Mouse (Mus musculus) hindlimb bud, embryonic 11.5 days (tissue): ENCODE data around the gene Amotl1.

ENCODE experiments used
- DNase-seq: peaks from one replicate; pipeline ENCODE4 v3.0.0-alpha.2; 2012; ENCODE audit warnings: low read depth, low spot score; ENCODE audit errors: extremely low spot score

Gene Amotl1

DNA sequence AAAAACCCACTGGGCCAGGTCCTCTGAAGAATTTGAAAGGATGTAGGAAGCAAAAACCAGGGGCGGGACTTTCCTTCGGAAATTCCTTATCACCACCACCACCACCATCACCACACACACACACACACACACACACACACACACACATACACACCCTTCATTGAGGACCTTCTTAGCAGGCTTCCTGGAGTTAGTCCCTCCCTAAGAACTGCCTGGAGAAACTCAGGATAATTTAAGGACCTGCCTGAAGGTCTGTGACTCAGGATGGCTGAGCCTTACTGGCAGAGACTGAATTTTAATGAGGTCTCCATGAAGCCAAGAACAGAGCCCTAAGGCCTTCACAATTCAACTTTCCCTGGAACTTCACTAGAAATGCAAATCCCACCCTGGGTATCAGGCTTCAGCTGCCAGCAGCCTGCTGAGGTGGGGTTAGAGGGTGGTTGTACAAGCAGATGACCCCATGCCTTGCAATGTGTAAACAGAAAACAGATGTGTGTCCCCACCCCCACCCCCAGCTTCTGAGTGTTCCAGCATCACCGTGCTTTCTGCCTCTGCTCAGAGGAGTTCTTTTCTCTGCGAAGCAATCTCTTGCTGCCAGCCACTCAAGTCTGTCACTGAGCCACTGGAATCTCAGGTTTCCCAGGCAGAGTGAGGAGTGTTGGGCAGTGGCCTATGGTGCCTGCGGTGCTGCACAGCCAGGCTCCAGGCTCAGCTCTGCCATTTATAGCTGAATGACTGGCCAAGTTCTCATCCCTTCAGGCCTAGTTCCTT is 2.4 kb downstream of the Amotl1 start:
- peak; percentile 79 for DNase-seq

GRCm38 (mm10) chr9:14641310-14642067 is 3.4 kb downstream of the Amotl1 start:
- DNase-seq: no peak

DNA sequence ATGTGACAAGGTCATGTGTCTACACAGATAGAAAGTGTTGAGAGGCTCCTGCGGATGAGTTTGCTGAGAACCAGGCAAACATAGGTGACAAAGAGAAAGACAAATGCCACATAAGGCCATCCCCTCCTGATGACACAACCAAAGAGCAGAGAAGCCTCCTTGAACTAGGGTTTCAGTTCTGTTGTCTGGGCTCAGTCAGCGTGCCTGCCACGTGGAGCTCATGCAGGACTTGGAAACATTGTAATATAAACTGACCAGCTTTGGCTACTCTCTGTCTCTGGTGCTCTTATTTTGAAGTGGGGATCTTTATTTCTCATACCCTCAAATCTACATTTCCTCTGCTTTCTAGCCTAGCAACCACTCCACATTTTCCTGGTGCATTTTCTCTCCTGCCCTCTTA is 8.6 kb downstream of the Amotl1 start:
- no peak for DNase-seq

- DNase-seq: no peak
Observed at GRCm38 (mm10) chr9:14635551-14635950, 9.3 kb downstream of the Amotl1 start.

- DNase-seq: no peak
Observed at GRCm38 (mm10) chr9:14634155-14634554, 10.7 kb downstream of the Amotl1 start.

GRCm38 (mm10) chr9:14632365-14633163 is 12.3 kb downstream of the Amotl1 start:
- no peak for DNase-seq

DNA sequence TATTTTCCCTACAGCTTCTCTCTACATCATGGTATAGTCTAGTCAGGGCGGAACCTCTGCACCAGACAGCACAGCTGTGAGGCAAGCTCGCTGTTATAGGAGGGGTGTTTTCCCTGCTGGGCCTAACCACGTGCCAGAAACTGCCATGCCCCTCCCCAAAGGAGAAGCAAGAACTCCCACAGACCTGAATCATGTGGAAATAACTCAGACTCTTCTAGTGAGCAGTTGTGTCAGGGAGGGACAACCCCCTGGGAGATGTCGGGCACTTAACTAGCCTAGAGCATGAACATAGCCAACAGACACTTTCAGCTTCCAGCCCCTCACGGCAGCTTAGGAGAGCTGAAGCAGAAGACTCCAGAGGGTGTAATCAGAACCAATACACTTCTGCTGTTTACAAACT is 13.1 kb downstream of the Amotl1 start:
- DNase-seq: no peak

- no peak for DNase-seq
Observed at GRCm38 (mm10) chr9:14627525-14627924, 17.3 kb downstream of the Amotl1 start.

GRCm38 (mm10) chr9:14625961-14626360 is 18.9 kb downstream of the Amotl1 start:
- DNase-seq: no peak

DNA sequence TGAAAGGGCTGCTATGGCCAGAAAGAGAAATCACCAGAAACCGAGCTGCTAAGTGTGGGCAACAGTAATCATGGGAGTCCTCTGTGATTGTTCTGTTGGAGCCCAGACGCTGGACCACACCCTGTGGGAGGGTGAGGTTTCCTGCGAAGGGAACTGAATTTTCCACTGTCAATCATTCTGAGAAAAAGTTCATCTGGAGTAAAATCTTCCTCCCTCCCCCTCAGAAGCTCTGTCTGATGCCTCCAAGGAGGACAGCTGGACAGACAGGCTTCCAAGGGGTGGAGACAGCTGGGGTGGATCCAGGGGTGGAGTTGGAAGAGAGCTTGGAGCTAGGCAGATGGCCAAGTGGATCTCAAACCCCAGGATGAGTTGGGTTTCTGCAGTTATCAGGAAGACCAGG is 19.8 kb downstream of the Amotl1 start:
- no peak for DNase-seq

GRCm38 (mm10) chr9:14623928-14624327 is 20.9 kb downstream of the Amotl1 start:
- no peak for DNase-seq

GRCm38 (mm10) chr9:14623250-14623649 is 21.6 kb downstream of the Amotl1 start:
- DNase-seq: no peak

DNA sequence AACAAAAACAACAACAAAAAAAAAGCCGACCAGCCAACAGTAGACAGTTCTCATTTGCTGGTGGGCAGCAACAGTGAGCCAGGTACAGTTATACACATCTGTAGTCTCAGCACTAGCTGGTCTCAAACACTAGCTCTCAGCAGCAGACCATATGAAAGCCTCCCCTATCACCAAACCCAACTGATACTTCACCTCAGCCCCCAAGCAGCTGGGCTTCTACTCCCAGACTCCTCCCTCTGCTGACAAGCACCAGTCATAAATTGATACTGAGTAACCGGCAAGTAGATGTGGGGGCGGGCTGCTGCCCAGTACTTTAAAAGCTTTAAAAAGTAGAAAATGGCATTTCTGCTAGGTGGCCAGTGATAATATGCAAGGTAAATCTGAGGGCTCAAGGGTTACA is 22.0 kb downstream of the Amotl1 start:
- no peak for DNase-seq

DNA sequence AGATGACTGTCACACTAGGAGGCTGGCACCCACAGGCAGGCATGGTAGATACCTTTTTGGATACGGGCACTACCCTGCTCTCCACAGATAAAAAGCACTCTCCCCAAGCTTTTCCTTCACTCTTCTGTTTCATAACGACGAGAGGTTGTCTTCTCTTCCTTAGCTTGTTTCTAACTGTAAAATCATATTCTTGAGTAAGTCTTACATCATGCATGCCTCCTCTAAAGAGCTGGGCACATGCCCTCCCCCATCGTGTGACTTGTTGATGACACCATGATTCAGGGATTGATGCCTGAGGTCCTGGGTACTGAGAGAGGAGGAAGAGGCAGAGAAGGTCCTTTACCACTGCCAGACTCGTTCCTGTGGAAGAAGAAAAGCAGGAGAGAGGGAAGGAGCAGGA is 24.7 kb downstream of the Amotl1 start:
- no peak for DNase-seq

- no peak for DNase-seq
Observed at GRCm38 (mm10) chr9:14614931-14615880, 29.6 kb downstream of the Amotl1 start.

GRCm38 (mm10) chr9:14614205-14614930 is 30.5 kb downstream of the Amotl1 start:
- no peak for DNase-seq

GRCm38 (mm10) chr9:14613308-14614204 is 31.3 kb downstream of the Amotl1 start:
- DNase-seq: no peak

GRCm38 (mm10) chr9:14612588-14612987 is 32.3 kb downstream of the Amotl1 start:
- DNase-seq: no peak

GRCm38 (mm10) chr9:14608521-14608920 is 36.3 kb downstream of the Amotl1 start:
- DNase-seq: no peak
